Mouse (Mus musculus): ENCODE measurements around the gene Gpa33. TPM values are rescaled to one million over a fixed set of nuclear protein-coding genes. Genes with fewer than 3 reads are reported as not detected.

Gene Gpa33
- polyA plus RNA-seq, 1 experiment from 2014 or later = not detected

DNA sequence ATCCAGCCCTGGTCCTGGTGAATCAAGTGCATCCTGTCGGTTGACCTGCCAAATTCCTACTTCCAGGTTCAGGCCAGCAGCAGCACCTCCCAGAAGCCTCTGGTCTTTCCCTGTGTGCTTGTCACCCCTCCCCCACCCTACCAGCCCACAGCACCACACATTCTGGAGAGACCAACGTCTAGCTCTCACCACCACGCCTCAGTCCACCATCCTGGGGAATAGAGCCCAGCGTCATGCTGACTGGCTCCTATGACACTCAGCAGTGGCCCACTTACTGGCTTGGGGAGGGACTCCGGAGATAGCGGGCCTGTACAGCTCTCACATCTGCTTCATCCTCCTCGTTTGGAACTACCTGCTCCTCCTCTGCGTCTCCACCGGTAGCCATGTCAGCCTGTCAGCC, 3.2 kb upstream of the Gpa33 start:
- WGBS = 74% methylated on average over 9 of the region's 9 CpGs

DNA sequence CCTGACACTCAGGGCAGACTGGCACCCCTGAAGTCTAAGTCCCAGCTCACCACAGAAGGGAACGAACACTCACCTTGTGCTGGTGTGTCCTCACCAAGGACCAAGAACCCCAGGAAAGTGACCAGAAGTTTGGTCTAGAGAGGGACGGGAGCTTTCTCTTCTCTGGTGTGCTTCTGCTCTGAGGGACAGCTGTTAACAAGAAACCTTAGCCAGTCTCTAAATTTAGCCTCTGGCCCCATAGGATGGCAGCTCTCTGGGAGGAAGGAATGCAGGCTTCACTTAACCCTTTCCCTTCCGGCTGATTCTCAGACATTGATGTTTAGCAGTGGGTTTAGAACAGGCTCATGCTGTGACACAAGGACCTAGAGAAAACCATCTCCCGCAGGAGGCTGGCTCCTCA, 2.3 kb upstream of the Gpa33 start, which contains the start of gene Dusp27:
Dusp27 (minus strand) TSS at position 204 of the 400 bp plus-strand sequence.
- no peaks in the 10 kb centered on the region for H3K9me3 ChIP-seq (ENCODE audit: control insufficient read depth, low read length)
- H3K36me3 ChIP-seq (ENCODE audit: control insufficient read depth, insufficient read depth, low read length) = no peaks in the 10 kb centered on the region
- 59% methylated on average over 4 of the region's 4 CpGs for WGBS
- no peak within 1 kb of the TSS for H3K9ac ChIP-seq (ENCODE audit: low read depth, low read length)
- H3K27ac ChIP-seq (ENCODE audit: low read depth, low read length) = no peak within 1 kb of the TSS
- no peak within 1 kb of the TSS for H3K4me2 ChIP-seq (ENCODE audit: low read length)
- no peaks in the 10 kb centered on the region for H3K27me3 ChIP-seq (replicated peaks; ENCODE audit: control insufficient read depth, insufficient read depth, low read length)
- H3K4me1 ChIP-seq (ENCODE audit: control insufficient read depth, insufficient read depth, low read depth, low read length) = no peaks in the 10 kb centered on the region
- ATAC-seq = no peak
- H3K4me3 ChIP-seq (ENCODE audit: low read length) = no peak within 1 kb of the TSS

More for the DNA sequence above, 3.2 kb upstream of the Gpa33 start:
- ATAC-seq = no peak
- Histone ChIP-seq H3K27me3 (replicated peaks; ENCODE audit: control insufficient read depth, insufficient read depth, low read length) (no peaks in the 10 kb centered on the region), H3K36me3 (ENCODE audit: control insufficient read depth, insufficient read depth, low read length) (no peaks in the 10 kb centered on the region), H3K4me1 (ENCODE audit: control insufficient read depth, insufficient read depth, low read depth, low read length) (no peaks in the 10 kb centered on the region), H3K4me3 (ENCODE audit: low read length) (no peak overlapping the region), H3K9ac (ENCODE audit: low read depth, low read length) (no peak overlapping the region), H3K9me3 (ENCODE audit: control insufficient read depth, low read length) (no peaks in the 10 kb centered on the region), H3K4me2 (ENCODE audit: low read length) (no peak overlapping the region), H3K27ac (ENCODE audit: low read depth, low read length) (no peak overlapping the region)

DNA sequence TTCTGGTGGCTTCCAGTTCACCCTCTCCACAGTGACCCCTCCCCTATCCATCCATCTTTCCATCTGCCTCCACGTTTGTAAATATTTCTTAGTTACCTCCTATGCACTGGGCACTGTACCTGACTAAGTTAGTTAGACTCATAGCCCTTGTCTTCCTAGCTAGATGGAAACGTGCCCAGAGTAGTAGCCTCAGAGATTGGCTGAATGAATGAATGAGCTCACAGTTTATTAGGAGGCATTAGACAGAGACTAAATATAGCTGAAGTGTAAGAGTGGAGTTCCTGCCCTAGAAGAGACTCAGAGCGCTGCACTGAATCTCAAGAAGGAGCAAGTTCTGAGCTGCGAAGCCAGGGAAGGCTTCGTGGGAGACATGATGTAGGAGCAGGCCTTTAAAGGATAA, 1.5 kb upstream of the Gpa33 start:
- no peaks in the 10 kb centered on the region for H3K27me3 ChIP-seq (replicated peaks; ENCODE audit: control insufficient read depth, insufficient read depth, low read length)
- H3K9ac ChIP-seq (ENCODE audit: low read depth, low read length) = no peak overlapping the region
- 90% methylated on average over 5 of the region's 5 CpGs for WGBS
- no peaks in the 10 kb centered on the region for H3K9me3 ChIP-seq (ENCODE audit: control insufficient read depth, low read length)
- no peaks in the 10 kb centered on the region for H3K36me3 ChIP-seq (ENCODE audit: control insufficient read depth, insufficient read depth, low read length)
- no peaks in the 10 kb centered on the region for H3K4me1 ChIP-seq (ENCODE audit: control insufficient read depth, insufficient read depth, low read depth, low read length)
- H3K27ac ChIP-seq (ENCODE audit: low read depth, low read length) = no peak overlapping the region
- no peak overlapping the region for H3K4me3 ChIP-seq (ENCODE audit: low read length)
- ATAC-seq = no peak
- H3K4me2 ChIP-seq (ENCODE audit: low read length) = no peak overlapping the region

DNA sequence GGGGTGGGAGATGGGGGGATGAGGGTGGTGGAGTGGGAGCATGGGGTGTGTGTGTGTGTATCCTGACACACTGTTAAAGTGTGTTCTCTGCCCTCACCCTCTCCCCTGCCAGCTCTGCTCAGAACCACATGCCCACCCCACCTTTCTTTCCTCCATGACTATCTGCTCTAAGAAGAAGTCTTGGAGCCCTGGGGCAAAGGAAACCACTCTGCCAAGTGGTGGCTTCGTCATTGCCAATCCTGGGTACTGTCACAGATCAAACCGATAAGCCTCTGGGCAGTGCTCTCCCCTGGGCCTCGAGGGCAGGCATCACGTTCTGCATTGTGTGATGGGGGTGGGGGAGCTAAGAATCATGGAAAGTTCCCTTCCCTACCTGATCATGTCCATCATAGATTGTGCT, 2.3 kb downstream of the Gpa33 start:
- WGBS = 53% methylated on average over 4 of the region's 4 CpGs
- H3K27me3 ChIP-seq (replicated peaks; ENCODE audit: control insufficient read depth, insufficient read depth, low read length) = no peaks in the 10 kb centered on the region

DNA sequence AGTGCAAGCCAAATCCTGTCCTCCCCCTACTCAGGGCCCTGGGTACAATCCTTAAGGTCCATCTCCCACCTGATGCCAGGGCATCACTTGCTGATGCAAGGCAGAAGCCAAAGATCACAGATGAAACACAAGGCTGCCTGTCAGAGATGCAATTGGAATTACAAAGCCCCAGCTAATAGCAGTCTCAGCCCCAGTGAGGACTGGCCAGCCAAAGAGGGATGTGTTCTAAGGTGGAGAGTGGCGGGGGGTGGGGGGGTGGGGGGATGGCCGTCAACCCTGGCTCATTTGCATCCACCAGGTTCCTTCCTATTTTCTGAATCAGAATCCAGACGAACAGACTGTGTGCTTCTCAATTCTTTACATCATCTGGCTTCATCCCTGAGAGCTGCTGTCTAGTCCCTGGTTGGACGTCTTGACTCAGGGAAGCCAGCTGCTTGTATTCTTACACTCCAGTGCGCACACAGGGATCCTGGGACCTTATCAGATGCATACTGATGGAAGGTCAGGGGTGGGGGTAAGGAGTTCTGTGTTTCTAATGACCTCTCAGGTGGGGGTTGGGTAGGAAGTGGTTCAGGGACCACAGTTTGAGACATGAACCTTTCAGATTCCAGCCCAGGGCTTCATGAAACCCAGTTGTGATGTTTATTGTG, 5.2 kb downstream of the Gpa33 start:
- no peaks in the 10 kb centered on the region for H3K27me3 ChIP-seq (replicated peaks; ENCODE audit: control insufficient read depth, insufficient read depth, low read length)
- 46% methylated on average over 5 of the region's 5 CpGs for WGBS
- H3K4me3 ChIP-seq (ENCODE audit: low read length) = no peak overlapping the region
- no peak overlapping the region for H3K27ac ChIP-seq (ENCODE audit: low read depth, low read length)
- no peaks in the 10 kb centered on the region for H3K9me3 ChIP-seq (ENCODE audit: control insufficient read depth, low read length)
- H3K4me1 ChIP-seq (ENCODE audit: control insufficient read depth, insufficient read depth, low read depth, low read length) = no peaks in the 10 kb centered on the region; the same call in 1 of the 2 replicates
- H3K9ac ChIP-seq (ENCODE audit: low read depth, low read length) = no peak overlapping the region
- H3K36me3 ChIP-seq (ENCODE audit: control insufficient read depth, insufficient read depth, low read length) = no peaks in the 10 kb centered on the region
- ATAC-seq = no peak
- no peak overlapping the region for H3K4me2 ChIP-seq (ENCODE audit: low read length)

More for the DNA sequence above, 2.3 kb downstream of the Gpa33 start:
- no peaks in the 10 kb centered on the region for H3K36me3 ChIP-seq (ENCODE audit: control insufficient read depth, insufficient read depth, low read length)
- H3K9ac ChIP-seq (ENCODE audit: low read depth, low read length) = no peak overlapping the region
- H3K4me1 ChIP-seq (ENCODE audit: control insufficient read depth, insufficient read depth, low read depth, low read length) = no peaks in the 10 kb centered on the region
- no peak overlapping the region for H3K27ac ChIP-seq (ENCODE audit: low read depth, low read length)
- H3K4me3 ChIP-seq (ENCODE audit: low read length) = no peak overlapping the region
- H3K4me2 ChIP-seq (ENCODE audit: low read length) = no peak overlapping the region
- ATAC-seq = no peak
- H3K9me3 ChIP-seq (ENCODE audit: control insufficient read depth, low read length) = no peaks in the 10 kb centered on the region

DNA sequence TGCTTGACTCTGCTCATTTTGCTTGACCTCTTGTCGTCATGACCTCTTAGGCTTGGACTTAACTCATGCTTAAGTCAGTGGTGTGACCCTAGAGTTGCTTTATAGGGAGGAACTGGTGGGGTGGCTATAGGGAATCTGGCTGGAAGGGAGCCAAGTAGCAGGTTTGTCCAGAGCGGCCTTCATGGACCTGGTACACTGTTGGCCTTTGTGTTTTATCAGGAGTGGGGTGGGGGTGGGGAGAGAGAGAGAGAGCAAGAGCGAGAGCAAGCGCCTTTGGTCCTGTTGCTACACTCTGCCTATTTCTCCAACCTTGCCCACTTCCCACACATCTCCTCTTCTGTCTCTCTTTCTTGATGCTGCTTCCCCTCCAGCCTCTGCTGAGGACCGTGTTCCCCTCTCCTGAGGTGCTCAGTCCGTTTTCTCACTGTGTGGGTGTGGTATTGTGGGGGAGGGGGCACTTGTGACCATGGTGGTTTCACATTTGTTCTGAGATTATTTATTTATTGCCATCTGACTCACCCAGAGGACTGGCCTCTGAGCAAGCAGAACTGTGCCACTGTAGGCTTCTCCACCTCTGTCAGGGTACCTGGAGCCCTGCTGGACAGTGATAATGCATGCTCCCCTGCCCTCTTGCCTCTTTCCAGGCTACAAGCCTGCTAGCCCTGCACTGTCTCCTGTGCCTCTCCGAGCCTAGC, 7.4 kb downstream of the Gpa33 start:
- no peak overlapping the region for H3K9ac ChIP-seq (ENCODE audit: low read depth, low read length)
- no peaks in the 10 kb centered on the region for H3K27me3 ChIP-seq (replicated peaks; ENCODE audit: control insufficient read depth, insufficient read depth, low read length)
- H3K27ac ChIP-seq (ENCODE audit: low read depth, low read length) = no peak overlapping the region
- no peaks in the 10 kb centered on the region for H3K9me3 ChIP-seq (ENCODE audit: control insufficient read depth, low read length)
- H3K36me3 ChIP-seq (ENCODE audit: control insufficient read depth, insufficient read depth, low read length) = no peaks in the 10 kb centered on the region
- H3K4me3 ChIP-seq (ENCODE audit: low read length) = no peak overlapping the region
- 80% methylated on average over 7 of the region's 7 CpGs for WGBS
- no peak for ATAC-seq
- no peak overlapping the region for H3K4me2 ChIP-seq (ENCODE audit: low read length)
- no peaks in the 10 kb centered on the region; the same call in 1 of the 2 replicates for H3K4me1 ChIP-seq (ENCODE audit: control insufficient read depth, insufficient read depth, low read depth, low read length)

DNA sequence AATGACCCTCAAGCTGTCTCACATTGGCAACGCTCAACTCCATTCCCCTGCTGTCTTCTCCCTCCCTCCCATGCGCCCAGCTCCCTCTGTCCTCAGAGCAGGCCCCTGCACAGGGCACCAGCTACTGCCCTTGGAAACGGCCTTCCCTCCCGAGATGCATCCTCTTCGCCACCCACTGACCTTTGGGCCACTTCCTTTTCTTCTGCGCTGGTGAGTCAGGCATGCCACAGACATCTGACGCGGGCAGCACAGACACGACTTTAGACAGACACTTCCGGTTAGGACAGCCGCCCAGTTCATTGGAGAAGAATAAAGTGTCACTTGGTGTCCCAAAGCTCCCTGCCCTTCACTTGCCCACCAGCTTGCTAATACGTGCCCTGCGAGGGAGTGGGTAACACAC, 8.1 kb downstream of the Gpa33 start:
- WGBS = 76% methylated on average over 13 of the region's 13 CpGs
- no peaks in the 10 kb centered on the region; the same call in 1 of the 2 replicates for H3K4me1 ChIP-seq (ENCODE audit: control insufficient read depth, insufficient read depth, low read depth, low read length)
- no peaks in the 10 kb centered on the region for H3K27me3 ChIP-seq (replicated peaks; ENCODE audit: control insufficient read depth, insufficient read depth, low read length)
- ATAC-seq = no peak
- H3K4me3 ChIP-seq (ENCODE audit: low read length) = no peak overlapping the region
- H3K27ac ChIP-seq (ENCODE audit: low read depth, low read length) = no peak overlapping the region
- no peaks in the 10 kb centered on the region for H3K36me3 ChIP-seq (ENCODE audit: control insufficient read depth, insufficient read depth, low read length)
- H3K9me3 ChIP-seq (ENCODE audit: control insufficient read depth, low read length) = no peaks in the 10 kb centered on the region
- no peak overlapping the region for H3K4me2 ChIP-seq (ENCODE audit: low read length)
- H3K9ac ChIP-seq (ENCODE audit: low read depth, low read length) = no peak overlapping the region

DNA sequence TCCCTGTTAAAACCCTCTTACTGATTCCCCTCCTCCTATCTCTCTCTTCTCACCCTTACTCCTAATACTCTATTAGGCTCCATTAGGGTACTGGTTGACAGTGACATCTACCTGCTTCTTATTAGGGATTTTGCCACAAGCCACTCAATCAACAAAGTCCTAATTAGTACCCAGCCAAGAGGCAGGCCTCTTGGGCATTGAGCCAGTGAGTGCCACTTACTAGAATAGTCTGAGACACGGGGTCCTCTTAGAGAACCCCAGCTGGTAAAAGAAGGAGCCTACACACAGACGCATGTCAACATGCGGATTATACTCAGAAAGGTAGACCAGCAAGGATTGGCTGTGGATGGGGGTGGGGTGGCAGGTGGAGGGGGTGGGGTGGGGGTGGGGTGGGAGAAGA, 9.1 kb downstream of the Gpa33 start:
- H3K9me3 ChIP-seq (ENCODE audit: control insufficient read depth, low read length) = no peaks in the 10 kb centered on the region
- no peaks in the 10 kb centered on the region; the same call in 1 of the 2 replicates for H3K4me1 ChIP-seq (ENCODE audit: control insufficient read depth, insufficient read depth, low read depth, low read length)
- no peak overlapping the region for H3K4me3 ChIP-seq (ENCODE audit: low read length)
- H3K27me3 ChIP-seq (replicated peaks; ENCODE audit: control insufficient read depth, insufficient read depth, low read length) = no peaks in the 10 kb centered on the region
- no peak overlapping the region for H3K9ac ChIP-seq (ENCODE audit: low read depth, low read length)
- no peak overlapping the region for H3K4me2 ChIP-seq (ENCODE audit: low read length)
- ATAC-seq = no peak
- no peaks in the 10 kb centered on the region for H3K36me3 ChIP-seq (ENCODE audit: control insufficient read depth, insufficient read depth, low read length)
- no peak overlapping the region for H3K27ac ChIP-seq (ENCODE audit: low read depth, low read length)
- WGBS = 62% methylated on average over 3 of the region's 3 CpGs

DNA sequence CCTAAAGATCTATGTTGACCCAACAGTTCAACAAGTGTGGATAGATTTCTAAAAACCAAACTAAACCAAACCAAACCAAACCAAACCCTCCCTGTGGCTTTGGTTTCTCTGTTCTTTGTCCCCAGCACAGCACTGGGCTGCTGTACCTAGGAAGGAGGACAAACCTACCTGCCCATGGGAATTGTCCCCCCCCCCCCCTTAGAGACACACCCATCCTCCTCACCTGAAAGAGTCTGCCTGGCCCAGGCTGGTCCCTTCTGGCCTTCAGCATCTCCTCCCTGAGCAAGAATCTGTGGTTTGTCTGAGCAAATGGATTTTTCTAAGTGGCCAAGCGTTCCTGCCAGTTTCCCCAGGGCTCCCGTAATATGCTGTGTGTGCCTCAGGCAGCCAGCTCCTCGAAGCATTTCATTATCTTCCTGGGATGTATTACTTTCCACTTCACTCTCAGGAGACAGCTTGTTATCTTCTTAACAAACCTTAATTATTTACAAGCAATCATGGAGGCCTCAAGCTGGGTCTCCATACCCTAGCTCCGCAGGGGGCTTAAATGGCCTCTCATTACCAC, 9.7 kb downstream of the Gpa33 start:
- Histone ChIP-seq H3K27me3 (replicated peaks; ENCODE audit: control insufficient read depth, insufficient read depth, low read length) (no peaks in the 10 kb centered on the region), H3K4me2 (ENCODE audit: low read length) (no peak overlapping the region), H3K4me3 (ENCODE audit: low read length) (no peak overlapping the region), H3K4me1 (ENCODE audit: control insufficient read depth, insufficient read depth, low read depth, low read length) (no peaks in the 10 kb centered on the region; the same call in 1 of the 2 replicates), H3K36me3 (ENCODE audit: control insufficient read depth, insufficient read depth, low read length) (no peaks in the 10 kb centered on the region), H3K9me3 (ENCODE audit: control insufficient read depth, low read length) (no peaks in the 10 kb centered on the region), H3K27ac (ENCODE audit: low read depth, low read length) (no peak overlapping the region), H3K9ac (ENCODE audit: low read depth, low read length) (no peak overlapping the region)
- 37% methylated on average over 4 of the region's 4 CpGs for WGBS
- peak; percentile 56 for ATAC-seq

Measured in hindbrain, embryonic 16.5 days (tissue).